Mouse (Mus musculus) liver, postnatal 0 days (tissue): ENCODE data around the gene Tmem184b.

Experiments used
- CTCF ChIP-seq: sonication (generic); IDR thresholded peaks from 2 replicates; pipeline ENCODE4 v1.5.1; 2016; ENCODE audit warnings: antibody characterized with exemption, low read depth
- EP300 ChIP-seq: IDR thresholded peaks from 2 replicates; pipeline ENCODE4 v1.6.1; 2016; ENCODE audit warnings: antibody characterized with exemption, low read depth, mild to moderate bottlenecking

- TF ChIP-seq EP300 (no peak), CTCF (no peak)
Observed at GRCm38 (mm10) chr15:79439386-79439785, 36.0 kb upstream of the Tmem184b start.
